Mouse (Mus musculus): ENCODE measurements around the gene Plxna2. TPM values are rescaled to one million over a fixed set of nuclear protein-coding genes. Genes with fewer than 3 reads are reported as not detected.

Gene Plxna2
- polyA plus RNA-seq, 1 experiment from 2014 or later = 4.5 TPM

GRCm38 (mm10) chr1:194645898-194646297 is 27.9 kb downstream of the Plxna2 start:
- peaks cover 9% of the 10 kb centered on the region; the same call in 1 of the 2 replicates for H3K36me3 ChIP-seq (ENCODE audit: insufficient read depth, low read length)
- no peaks in the 10 kb centered on the region for H3K27me3 ChIP-seq (replicated peaks; ENCODE audit: insufficient read depth, low read length)
- TF ChIP-seq EP300 (IDR thresholded peaks at IDR 0.05) (no peak), CTCF (IDR thresholded peaks at IDR 0.05) (no peak)
- H3K4me1 ChIP-seq (ENCODE audit: insufficient read depth, low read depth, low read length) = peaks cover 16% of the 10 kb centered on the region; the same call in 1 of the 2 replicates
- H3K9me3 ChIP-seq (ENCODE audit: low read length) = no peaks in the 10 kb centered on the region
- no peak overlapping the region for H3K9ac ChIP-seq (replicated peaks; ENCODE audit: low read depth)
- DNase-seq (ENCODE audit: low spot score) (no peak), ATAC-seq (no peak)
- H3K4me2 ChIP-seq (replicated peaks; ENCODE audit: low read depth, low read length) = no peak overlapping the region
- H3K27ac ChIP-seq (ENCODE audit: low read length) = no peak overlapping the region
- WGBS = 55% methylated on average over 1 of the region's 1 CpGs
- H3K4me3 ChIP-seq (ENCODE audit: low read depth, low read length) = no peak overlapping the region

- Histone ChIP-seq H3K27ac (ENCODE audit: low read length) (no peak overlapping the region), H3K36me3 (ENCODE audit: insufficient read depth, low read length) (peaks cover under 1% of the 10 kb centered on the region; the same call in 1 of the 2 replicates), H3K27me3 (replicated peaks; ENCODE audit: insufficient read depth, low read length) (no peaks in the 10 kb centered on the region), H3K4me1 (ENCODE audit: insufficient read depth, low read depth, low read length) (peaks cover 8% of the 10 kb centered on the region; the same call in 1 of the 2 replicates), H3K4me3 (ENCODE audit: low read depth, low read length) (no peak overlapping the region), H3K9ac (replicated peaks; ENCODE audit: low read depth) (no peak overlapping the region), H3K4me2 (replicated peaks; ENCODE audit: low read depth, low read length) (no peak overlapping the region), H3K9me3 (ENCODE audit: low read length) (no peaks in the 10 kb centered on the region)
- 57% methylated on average over 1 of the region's 1 CpGs for WGBS
- TF ChIP-seq EP300 (IDR thresholded peaks at IDR 0.05) (no peak), CTCF (IDR thresholded peaks at IDR 0.05) (peak; percentile 37)
- peak; percentile 51 for DNase-seq (ENCODE audit: low spot score)
- ATAC-seq = no peak
These were observed 32.1 kb downstream of the Plxna2 start for GRCm38 (mm10) chr1:194650076-194650475.

GRCm38 (mm10) chr1:194650566-194650965 is 32.5 kb downstream of the Plxna2 start:
- Histone ChIP-seq H3K9me3 (ENCODE audit: low read length) (no peaks in the 10 kb centered on the region), H3K36me3 (ENCODE audit: insufficient read depth, low read length) (no peaks in the 10 kb centered on the region; the same call in 1 of the 2 replicates), H3K4me1 (ENCODE audit: insufficient read depth, low read depth, low read length) (peaks cover 8% of the 10 kb centered on the region; the same call in 1 of the 2 replicates), H3K4me3 (ENCODE audit: low read depth, low read length) (no peak overlapping the region), H3K27ac (ENCODE audit: low read length) (peak overlapping the region; percentile 83), H3K27me3 (replicated peaks; ENCODE audit: insufficient read depth, low read length) (no peaks in the 10 kb centered on the region), H3K4me2 (replicated peaks; ENCODE audit: low read depth, low read length) (no peak overlapping the region), H3K9ac (replicated peaks; ENCODE audit: low read depth) (no peak overlapping the region)
- TF ChIP-seq CTCF (IDR thresholded peaks at IDR 0.05) = no peak
- TF ChIP-seq EP300 (IDR thresholded peaks at IDR 0.05) = no peak
- DNase-seq (ENCODE audit: low spot score) (no peak), ATAC-seq (no peak)
- 75% methylated on average over 2 of the region's 2 CpGs for WGBS

- ATAC-seq (peak; percentile 98), DNase-seq (ENCODE audit: low spot score) (peak; percentile 96)
- H3K9me3 ChIP-seq (ENCODE audit: low read length) = no peaks in the 10 kb centered on the region
- H3K9ac ChIP-seq (replicated peaks; ENCODE audit: low read depth) = no peak overlapping the region
- H3K27me3 ChIP-seq (replicated peaks; ENCODE audit: insufficient read depth, low read length) = no peaks in the 10 kb centered on the region
- no peak overlapping the region for H3K4me3 ChIP-seq (ENCODE audit: low read depth, low read length)
- H3K4me1 ChIP-seq (ENCODE audit: insufficient read depth, low read depth, low read length) = peaks cover 8% of the 10 kb centered on the region; the same call in 1 of the 2 replicates
- WGBS = 19% methylated on average over 3 of the region's 3 CpGs
- H3K36me3 ChIP-seq (ENCODE audit: insufficient read depth, low read length) = no peaks in the 10 kb centered on the region; the same call in 1 of the 2 replicates
- no peak overlapping the region for H3K4me2 ChIP-seq (replicated peaks; ENCODE audit: low read depth, low read length)
- peak; percentile 100 for TF ChIP-seq EP300 (IDR thresholded peaks at IDR 0.05)
- no peak for TF ChIP-seq CTCF (IDR thresholded peaks at IDR 0.05)
- H3K27ac ChIP-seq (ENCODE audit: low read length) = peak overlapping the region; percentile 89
These were observed 34.0 kb downstream of the Plxna2 start for GRCm38 (mm10) chr1:194651987-194652386.

GRCm38 (mm10) chr1:194658459-194659160 is 40.6 kb downstream of the Plxna2 start:
- ATAC-seq (peak; percentile 53), DNase-seq (ENCODE audit: low spot score) (peak; percentile 19)
- peak overlapping the region; percentile 32; the same call in 1 of the 2 replicates for H3K27ac ChIP-seq (ENCODE audit: low read length)
- peaks cover 8% of the 10 kb centered on the region; the same call in 1 of the 2 replicates for H3K4me1 ChIP-seq (ENCODE audit: insufficient read depth, low read depth, low read length)
- no peaks in the 10 kb centered on the region for H3K27me3 ChIP-seq (replicated peaks; ENCODE audit: insufficient read depth, low read length)
- no peak for TF ChIP-seq CTCF (IDR thresholded peaks at IDR 0.05)
- TF ChIP-seq EP300 (IDR thresholded peaks at IDR 0.05) = peak; percentile 60; the same call in 1 of the 2 replicates
- no peak overlapping the region for H3K4me3 ChIP-seq (ENCODE audit: low read depth, low read length)
- no peak overlapping the region for H3K9ac ChIP-seq (replicated peaks; ENCODE audit: low read depth)
- H3K9me3 ChIP-seq (ENCODE audit: low read length) = no peaks in the 10 kb centered on the region
- no peak overlapping the region for H3K4me2 ChIP-seq (replicated peaks; ENCODE audit: low read depth, low read length)
- 25% methylated on average over 1 of the region's 1 CpGs for WGBS
- H3K36me3 ChIP-seq (ENCODE audit: insufficient read depth, low read length) = no peaks in the 10 kb centered on the region

GRCm38 (mm10) chr1:194660426-194661119 is 42.6 kb downstream of the Plxna2 start:
- H3K36me3 ChIP-seq (ENCODE audit: insufficient read depth, low read length) = no peaks in the 10 kb centered on the region
- 88% methylated on average over 3 of the region's 3 CpGs for WGBS
- ATAC-seq (peak; percentile 77), DNase-seq (ENCODE audit: low spot score) (peak; percentile 44)
- no peaks in the 10 kb centered on the region for H3K9me3 ChIP-seq (ENCODE audit: low read length)
- TF ChIP-seq CTCF (IDR thresholded peaks at IDR 0.05) (no peak), EP300 (IDR thresholded peaks at IDR 0.05) (peak; percentile 71)
- no peak overlapping the region for H3K27ac ChIP-seq (ENCODE audit: low read length)
- H3K4me1 ChIP-seq (ENCODE audit: insufficient read depth, low read depth, low read length) = peaks cover 8% of the 10 kb centered on the region; the same call in 1 of the 2 replicates
- no peak overlapping the region for H3K4me2 ChIP-seq (replicated peaks; ENCODE audit: low read depth, low read length)
- H3K9ac ChIP-seq (replicated peaks; ENCODE audit: low read depth) = no peak overlapping the region
- no peaks in the 10 kb centered on the region for H3K27me3 ChIP-seq (replicated peaks; ENCODE audit: insufficient read depth, low read length)
- no peak overlapping the region for H3K4me3 ChIP-seq (ENCODE audit: low read depth, low read length)
